8 mouse cellular contexts compared by ENCODE assay signal in the genomic region with DNA sequence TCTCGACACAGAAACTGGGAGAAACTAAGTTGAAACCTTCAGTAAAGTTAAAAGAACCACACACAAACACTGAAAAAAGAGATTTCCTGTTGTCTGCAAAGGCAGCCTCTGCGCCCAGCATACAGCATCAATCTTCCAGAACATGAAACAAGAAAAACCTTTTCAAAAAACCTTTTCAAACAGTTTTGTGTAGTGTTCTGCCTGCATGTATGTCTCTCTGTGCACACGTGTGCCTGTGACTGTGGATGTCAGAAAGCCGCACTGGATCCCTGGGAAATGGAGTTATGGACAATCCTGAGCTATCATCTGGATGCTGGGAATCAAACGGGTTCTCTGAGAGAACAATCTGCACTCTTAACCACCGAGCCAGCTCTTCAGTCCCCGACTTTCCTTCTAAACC. TPM values are rescaled to one million over a fixed set of nuclear protein-coding genes. Genes with fewer than 3 reads are reported as not detected.
DNase-seq lines count a peak whose midpoint lies in the region; ATAC-seq and TF ChIP-seq lines count a peak whose summit lies in the region.

No protein-coding gene starts in this region.

- no peak for TF ChIP-seq POLR2A in limb, embryonic 14.5 days (IDR thresholded peaks at IDR 0.05; ENCODE audit: borderline replicate concordance, extremely low read depth, insufficient read depth, insufficient read length)

- no peak for TF ChIP-seq CTCF in stomach, postnatal 0 days (IDR thresholded peaks at IDR 0.05; ENCODE audit: low read depth)

- TF ChIP-seq EP300 in stomach, postnatal 0 days (optimal IDR thresholded peaks at IDR 0.05) = no peak

- no peak for DNase-seq in lung, postnatal 25 days (ENCODE audit: low spot score)
- DNase-seq in forebrain, embryonic 10.5 days (ENCODE audit: extremely low spot score, low spot score) = no peak
- no peak for DNase-seq in limb, embryonic 14.5 days (ENCODE audit: low spot score)
- DNase-seq in stomach, postnatal 0 days (ENCODE audit: low spot score) = no peak
- DNase-seq in adrenal gland, postnatal 25 days = no peak
- DNase-seq in urinary bladder, postnatal 4 days (ENCODE audit: low spot score in 2 of 2) = no peak
- no peak for DNase-seq in frontal cortex, postnatal 14 days (ENCODE audit: low spot score in 2 of 2)

- ATAC-seq in lung, embryonic 15.5 days (ENCODE audit: borderline replicate concordance, extremely low read depth, low FRiP score, low TSS enrichment) = no peak
- no peak for ATAC-seq in limb, embryonic 14.5 days (ENCODE audit: low FRiP score, low read depth)
- ATAC-seq in stomach, postnatal 0 days (ENCODE audit: low FRiP score, low TSS enrichment) = no peak

- H3K27me3 ChIP-seq in lung, embryonic 15.5 days = no peaks in the 10 kb centered on the region
- no peaks in the 10 kb centered on the region for H3K27me3 ChIP-seq in forebrain, embryonic 10.5 days (ENCODE audit: poor library complexity, severe bottlenecking)
- no peaks in the 10 kb centered on the region for H3K27me3 ChIP-seq in limb, embryonic 14.5 days (ENCODE audit: control insufficient read depth, insufficient read depth, low read length)
- no peaks in the 10 kb centered on the region for H3K27me3 ChIP-seq in stomach, postnatal 0 days (ENCODE audit: control insufficient read depth, insufficient read depth, low read length)

- H3K4me2 ChIP-seq in lung, embryonic 15.5 days = peak overlapping the region; percentile 68
- peak overlapping the region; percentile 69 for H3K4me2 ChIP-seq in limb, embryonic 14.5 days (replicated peaks; ENCODE audit: low read depth, low read length, severe bottlenecking)
- peak overlapping the region; percentile 72 for H3K4me2 ChIP-seq in stomach, postnatal 0 days (replicated peaks; ENCODE audit: low read depth)

- H3K4me3 ChIP-seq in lung, embryonic 15.5 days = peak overlapping the region; percentile 92
- H3K4me3 ChIP-seq in forebrain, embryonic 10.5 days = peak overlapping the region; percentile 100
- peak overlapping the region; percentile 99 for H3K4me3 ChIP-seq in limb, embryonic 14.5 days (replicated peaks; ENCODE audit: low read length)
- H3K4me3 ChIP-seq in stomach, postnatal 0 days (ENCODE audit: low read depth, low read length) = peak overlapping the region; percentile 95

- H3K4me1 ChIP-seq in lung, embryonic 15.5 days = peaks cover 56% of the 10 kb centered on the region
- H3K4me1 ChIP-seq in forebrain, embryonic 10.5 days = peaks cover 81% of the 10 kb centered on the region
- H3K4me1 ChIP-seq in limb, embryonic 14.5 days (ENCODE audit: control insufficient read depth, insufficient read depth, low read length) = peaks cover 44% of the 10 kb centered on the region
- peaks cover 7% of the 10 kb centered on the region; the same call in 1 of the 2 replicates for H3K4me1 ChIP-seq in stomach, postnatal 0 days (replicated peaks; ENCODE audit: control insufficient read depth, insufficient read depth)

- peak overlapping the region; percentile 96 for H3K9ac ChIP-seq in lung, embryonic 15.5 days
- H3K9ac ChIP-seq in limb, embryonic 14.5 days (ENCODE audit: low read depth, low read length, severe bottlenecking) = peak overlapping the region; percentile 96
- H3K9ac ChIP-seq in stomach, postnatal 0 days (ENCODE audit: low read length) = peak overlapping the region; percentile 96

- no peaks in the 10 kb centered on the region for H3K9me3 ChIP-seq in lung, embryonic 15.5 days
- H3K9me3 ChIP-seq in forebrain, embryonic 10.5 days = no peaks in the 10 kb centered on the region
- H3K9me3 ChIP-seq in limb, embryonic 14.5 days (ENCODE audit: control insufficient read depth, low read length) = no peaks in the 10 kb centered on the region
- no peaks in the 10 kb centered on the region for H3K9me3 ChIP-seq in stomach, postnatal 0 days (ENCODE audit: control insufficient read depth, low read length)

- 0 out of 2 replicates have a peak, but pooled peaks cover 4% of the 10 kb centered on the region for H3K36me3 ChIP-seq in lung, embryonic 15.5 days
- H3K36me3 ChIP-seq in forebrain, embryonic 10.5 days (replicated peaks) = peaks cover 29% of the 10 kb centered on the region
- peaks cover 27% of the 10 kb centered on the region for H3K36me3 ChIP-seq in limb, embryonic 14.5 days (ENCODE audit: control insufficient read depth, insufficient read depth, low read length)
- no peaks in the 10 kb centered on the region for H3K36me3 ChIP-seq in stomach, postnatal 0 days (ENCODE audit: control insufficient read depth, insufficient read depth, low read length)

- WGBS in lung, embryonic 15.5 days = 43% methylated on average over 7 of the region's 7 CpGs
- 79% methylated on average over 7 of the region's 7 CpGs for WGBS in forebrain, embryonic 10.5 days
- WGBS in limb, embryonic 14.5 days = 46% methylated on average over 7 of the region's 7 CpGs
- WGBS in stomach, postnatal 0 days = 31% methylated on average over 7 of the region's 7 CpGs

- no peak overlapping the region for H3K27ac ChIP-seq in lung, embryonic 15.5 days
- peak overlapping the region; percentile 98; the same call in 1 of the 2 replicates for H3K27ac ChIP-seq in forebrain, embryonic 10.5 days
- H3K27ac ChIP-seq in limb, embryonic 14.5 days (replicated peaks; ENCODE audit: low read depth, low read length) = no peak overlapping the region
- H3K27ac ChIP-seq in stomach, postnatal 0 days (replicated peaks) = peak overlapping the region; percentile 97

RNA-seq across cellular contexts. Expression of a gene that starts 1.6 kb away (rescaled TPM):
- polyA plus RNA-seq in lung, embryonic 15.5 days (2015; fragmentation: Nextera tagmentation; extraction: Ambion mirVana) = 75.4 and 77.0 TPM in 2 replicates
- 64.2 and 67.3 TPM in 2 replicates for polyA plus RNA-seq in forebrain, embryonic 10.5 days (2016; fragmentation: Nextera tagmentation; extraction: Ambion mirVana)
- polyA plus RNA-seq in limb, embryonic 14.5 days (2012; rRNA removed) = 182 and 215 TPM in 2 replicates
- polyA plus RNA-seq in limb, embryonic 14.5 days (2014; fragmentation: Nextera tagmentation; extraction: Ambion mirVana) = 73.7 and 77.8 TPM in 2 replicates
- 30.4 and 34.0 TPM in 2 replicates for polyA plus RNA-seq in stomach, postnatal 0 days (2015; fragmentation: Nextera tagmentation; extraction: Ambion mirVana)
- 139 and 194 TPM in 2 replicates for total RNA-seq in adrenal gland, postnatal 25 days (2021)

RNA-seq across cellular contexts. Expression of a gene that starts 21.6 kb away (rescaled TPM):
- 39.9 and 41.0 TPM in 2 replicates for polyA plus RNA-seq in lung, embryonic 15.5 days (2015; fragmentation: Nextera tagmentation; extraction: Ambion mirVana)
- 75.4 and 77.6 TPM in 2 replicates for polyA plus RNA-seq in forebrain, embryonic 10.5 days (2016; fragmentation: Nextera tagmentation; extraction: Ambion mirVana)
- polyA plus RNA-seq in limb, embryonic 14.5 days (2012; rRNA removed) = 44.3 and 53.9 TPM in 2 replicates
- polyA plus RNA-seq in limb, embryonic 14.5 days (2014; fragmentation: Nextera tagmentation; extraction: Ambion mirVana) = 38.4 and 41.1 TPM in 2 replicates
- polyA plus RNA-seq in stomach, postnatal 0 days (2015; fragmentation: Nextera tagmentation; extraction: Ambion mirVana) = 12.7 and 12.9 TPM in 2 replicates
- total RNA-seq in adrenal gland, postnatal 25 days (2021) = 36.2 and 41.3 TPM in 2 replicates

RNA-seq across cellular contexts. Expression of a gene that starts 37.3 kb away (rescaled TPM):
- 76.3 and 76.4 TPM in 2 replicates for polyA plus RNA-seq in lung, embryonic 15.5 days (2015; fragmentation: Nextera tagmentation; extraction: Ambion mirVana)
- polyA plus RNA-seq in forebrain, embryonic 10.5 days (2016; fragmentation: Nextera tagmentation; extraction: Ambion mirVana) = 59.9 and 66.9 TPM in 2 replicates
- polyA plus RNA-seq in limb, embryonic 14.5 days (2012; rRNA removed) = 50.5 and 59.8 TPM in 2 replicates
- 27.6 and 30.9 TPM in 2 replicates for polyA plus RNA-seq in limb, embryonic 14.5 days (2014; fragmentation: Nextera tagmentation; extraction: Ambion mirVana)
- 70.6 and 73.8 TPM in 2 replicates for polyA plus RNA-seq in stomach, postnatal 0 days (2015; fragmentation: Nextera tagmentation; extraction: Ambion mirVana)
- total RNA-seq in adrenal gland, postnatal 25 days (2021) = 181 and 197 TPM in 2 replicates

RNA-seq across cellular contexts. Expression of a gene that starts 37.8 kb away (rescaled TPM):
- 1.4 and 2.1 TPM in 2 replicates for polyA plus RNA-seq in lung, embryonic 15.5 days (2015; fragmentation: Nextera tagmentation; extraction: Ambion mirVana)
- 0.31 and 0.43 TPM in 2 replicates for polyA plus RNA-seq in forebrain, embryonic 10.5 days (2016; fragmentation: Nextera tagmentation; extraction: Ambion mirVana)
- 3.1 and 4.7 TPM in 2 replicates for polyA plus RNA-seq in limb, embryonic 14.5 days (2012; rRNA removed)
- 1.2 and 1.5 TPM in 2 replicates for polyA plus RNA-seq in limb, embryonic 14.5 days (2014; fragmentation: Nextera tagmentation; extraction: Ambion mirVana)
- 0.44 and 0.67 TPM in 2 replicates for polyA plus RNA-seq in stomach, postnatal 0 days (2015; fragmentation: Nextera tagmentation; extraction: Ambion mirVana)
- 36.4 and 44.4 TPM in 2 replicates for total RNA-seq in adrenal gland, postnatal 25 days (2021)

RNA-seq across cellular contexts. Expression of a gene that starts 58.3 kb away (rescaled TPM):
- 26.9 and 32.3 TPM in 2 replicates for polyA plus RNA-seq in lung, embryonic 15.5 days (2015; fragmentation: Nextera tagmentation; extraction: Ambion mirVana)
- polyA plus RNA-seq in forebrain, embryonic 10.5 days (2016; fragmentation: Nextera tagmentation; extraction: Ambion mirVana) = 18.3 and 22.9 TPM in 2 replicates
- not detected in 2 replicates for polyA plus RNA-seq in limb, embryonic 14.5 days (2012; rRNA removed)
- polyA plus RNA-seq in limb, embryonic 14.5 days (2014; fragmentation: Nextera tagmentation; extraction: Ambion mirVana) = 58.2 and 63.5 TPM in 2 replicates
- 17.9 and 22.2 TPM in 2 replicates for polyA plus RNA-seq in stomach, postnatal 0 days (2015; fragmentation: Nextera tagmentation; extraction: Ambion mirVana)
- not detected in 2 replicates for total RNA-seq in adrenal gland, postnatal 25 days (2021)

Comparison
In these comparisons a context has a peak if more than half of its experiments do, and no peak if none do; other contexts are left out.
1. H3K27ac ChIP-seq: peak in forebrain, embryonic 10.5 days (single experiment) and stomach, postnatal 0 days (single experiment); none in lung, embryonic 15.5 days (single experiment) and limb, embryonic 14.5 days (single experiment).
2. Peak in every context shown above with its lines, with median percentiles within 50 percentile points of each other: H3K4me2 ChIP-seq, H3K4me3 ChIP-seq and H3K9ac ChIP-seq.